Mouse (Mus musculus) stomach, embryonic 15.5 days (tissue): ENCODE measurements at regions not wholly inside any gene's neighbourhood (a gene's known extent, or its start where the extent isn't known, plus 50 kb on each side); places are given as distances from the start of the nearest gene placed in this dataset.

ENCODE experiments used
- ATAC-seq: fragments of 200-750 bp; cut with Nextera tagmentation; 2 replicates; pipeline ENCODE4 v1.8.0; 2017; ENCODE audit warnings: low read depth, moderate number of reproducible peaks, moderate TSS enrichment; ENCODE audit not compliant: insufficient read depth, low FRiP score
- H3K27ac ChIP-seq: fragments of 300-500 bp; sonication (generic); 2 replicates; pipeline ENCODE4 v1.5.1; 2015; ENCODE audit warnings: mild to moderate bottlenecking, inconsistent platforms
- H3K27me3 ChIP-seq: fragments of 300-500 bp; sonication (generic); replicated peaks from 2 replicates; pipeline ENCODE4 v1.6.1; 2015; ENCODE audit warnings: inconsistent platforms
- H3K36me3 ChIP-seq: fragments of 300-500 bp; sonication (generic); 2 replicates; pipeline ENCODE4 v1.6.1; 2015; ENCODE audit warnings: inconsistent platforms
- H3K4me1 ChIP-seq: fragments of 300-500 bp; sonication (generic); 2 replicates; pipeline ENCODE4 v1.6.1; 2015; ENCODE audit warnings: inconsistent platforms
- H3K4me2 ChIP-seq: fragments of 300-500 bp; sonication (generic); 2 replicates; pipeline ENCODE4 v1.6.1; 2015; ENCODE audit warnings: mild to moderate bottlenecking, inconsistent platforms
- H3K4me3 ChIP-seq: fragments of 300-500 bp; sonication (generic); replicated peaks from 2 replicates; pipeline ENCODE4 v1.5.1; 2015; ENCODE audit warnings: inconsistent platforms
- H3K9ac ChIP-seq: fragments of 300-500 bp; sonication (generic); 2 replicates; pipeline ENCODE4 v1.6.1; 2015; ENCODE audit warnings: inconsistent platforms
- H3K9me3 ChIP-seq: fragments of 300-500 bp; sonication (generic); 2 replicates; pipeline ENCODE4 v1.6.1; 2016; ENCODE audit warnings: inconsistent platforms
- WGBS: fragments of 180-500 bp; shearing (Covaris S2); methylation state at CpG from one replicate; pipeline ENCODE4 v1.1.7; 2015; 5-methylcytosine and 5-hydroxymethylcytosine counted together

DNA sequence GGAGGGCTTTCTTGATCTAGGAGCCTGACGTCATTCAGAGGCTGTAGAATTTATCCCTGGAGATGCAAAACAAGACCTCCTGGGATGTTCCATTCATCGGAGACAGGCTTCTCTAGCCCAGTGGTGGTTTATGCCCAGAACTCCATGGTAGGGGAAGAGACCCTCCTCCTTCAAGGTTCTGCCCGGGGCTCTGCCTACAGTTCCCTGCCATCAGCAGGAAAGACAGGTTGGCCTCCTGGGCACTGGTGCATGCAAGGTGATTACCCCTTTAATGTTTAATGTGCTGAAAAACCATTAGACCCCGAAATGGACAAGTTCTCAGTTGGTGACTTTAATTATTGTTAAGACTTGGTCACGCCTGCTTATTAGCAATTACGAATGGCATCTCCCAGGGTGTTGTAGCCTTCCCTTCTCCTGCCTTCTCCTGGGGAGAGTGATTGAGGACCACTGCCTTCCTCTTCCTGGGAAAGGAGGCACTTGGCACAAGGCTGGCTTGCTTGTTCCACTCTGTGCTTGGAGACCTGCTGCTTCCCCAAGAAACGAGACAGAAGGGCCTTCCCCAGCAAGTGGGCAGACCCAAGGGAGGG is 102.0 kb upstream of the 4931429L15Rik start:
- 62% methylated on average over 7 of the region's 7 CpGs for WGBS
- Histone ChIP-seq H3K27me3 (no peaks in the 10 kb centered on the region), H3K36me3 (no peaks in the 10 kb centered on the region), H3K9ac (no peak overlapping the region), H3K4me3 (no peak overlapping the region), H3K27ac (no peak overlapping the region), H3K4me2 (no peak overlapping the region), H3K9me3 (no peaks in the 10 kb centered on the region), H3K4me1 (no peaks in the 10 kb centered on the region)
- ATAC-seq = no peak

DNA sequence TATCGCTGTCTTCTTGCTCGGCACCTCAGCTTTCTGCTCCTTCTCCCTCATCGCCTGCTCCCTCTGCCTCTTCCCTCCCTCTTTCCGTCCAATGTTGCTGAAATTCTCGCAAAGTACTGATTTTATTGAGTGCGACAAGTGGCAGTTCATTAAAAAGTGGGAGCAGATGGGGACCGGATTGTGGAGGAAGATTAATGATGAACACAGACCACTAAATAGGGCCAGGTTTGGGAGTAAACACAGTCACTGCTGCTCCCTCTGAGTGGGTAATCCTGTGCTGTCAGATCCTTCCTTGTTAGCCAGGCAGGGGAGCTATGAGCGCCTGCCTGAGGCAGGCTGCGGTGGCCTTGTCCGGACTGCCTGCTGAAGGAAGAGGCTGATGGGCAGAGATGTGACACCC is 91.9 kb upstream of the 4931429L15Rik start:
- Histone ChIP-seq H3K4me2 (no peak overlapping the region), H3K4me3 (no peak overlapping the region), H3K27me3 (no peaks in the 10 kb centered on the region), H3K36me3 (no peaks in the 10 kb centered on the region), H3K27ac (no peak overlapping the region), H3K9ac (no peak overlapping the region), H3K4me1 (no peaks in the 10 kb centered on the region), H3K9me3 (no peaks in the 10 kb centered on the region)
- WGBS = 76% methylated on average over 10 of the region's 10 CpGs
- no peak for ATAC-seq

DNA sequence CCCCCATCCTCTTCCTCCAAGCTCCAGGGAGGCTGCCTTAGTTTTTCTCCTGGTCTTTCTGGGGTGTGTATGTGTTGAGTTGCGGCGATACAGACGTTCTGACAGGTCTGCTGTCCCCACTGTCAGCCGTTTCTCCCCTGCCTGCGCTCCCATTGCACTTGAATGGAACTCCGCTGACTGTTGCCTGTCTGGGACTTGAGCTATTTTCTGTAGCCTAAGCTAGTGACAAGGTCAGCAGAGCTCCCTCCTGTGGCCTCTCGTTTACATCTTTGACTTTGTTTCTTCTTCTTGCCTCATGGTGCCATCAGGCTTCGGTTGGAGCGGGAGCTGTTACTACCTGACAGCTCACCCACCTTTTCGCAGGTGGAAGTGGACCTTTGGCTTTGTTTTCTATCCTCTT is 89.0 kb upstream of the 4931429L15Rik start:
- Histone ChIP-seq H3K4me1 (no peaks in the 10 kb centered on the region), H3K9me3 (no peaks in the 10 kb centered on the region), H3K4me3 (no peak overlapping the region), H3K27ac (no peak overlapping the region), H3K9ac (no peak overlapping the region), H3K36me3 (no peaks in the 10 kb centered on the region), H3K27me3 (no peaks in the 10 kb centered on the region), H3K4me2 (no peak overlapping the region)
- no peak for ATAC-seq
- 80% methylated on average over 10 of the region's 10 CpGs for WGBS

DNA sequence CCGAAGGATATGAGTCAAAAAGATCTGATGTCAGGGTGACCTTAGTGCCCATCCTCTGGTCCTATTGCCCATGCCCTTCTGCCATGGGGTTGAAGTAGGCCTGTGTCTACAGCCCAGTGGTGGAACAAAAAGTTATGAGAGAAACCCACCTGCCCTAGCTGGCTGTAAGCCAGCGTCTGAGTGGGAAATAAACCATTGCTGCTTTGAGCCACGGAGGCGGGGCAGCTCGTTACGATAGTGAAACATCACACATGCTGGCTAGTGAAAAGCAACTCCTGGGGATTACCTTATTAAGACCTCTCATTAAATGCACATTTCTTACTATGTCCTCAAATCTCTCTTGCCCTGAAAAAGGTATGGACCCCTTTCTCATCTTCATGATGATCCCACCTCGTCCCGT is 86.8 kb upstream of the 4931429L15Rik start:
- no peak for ATAC-seq
- WGBS = 71% methylated on average over 8 of the region's 8 CpGs
- H3K36me3 ChIP-seq = no peaks in the 10 kb centered on the region
- H3K9ac ChIP-seq = no peak overlapping the region
- H3K27ac ChIP-seq = no peak overlapping the region
- no peak overlapping the region for H3K4me3 ChIP-seq
- no peaks in the 10 kb centered on the region for H3K4me1 ChIP-seq
- H3K27me3 ChIP-seq = no peaks in the 10 kb centered on the region
- no peaks in the 10 kb centered on the region for H3K9me3 ChIP-seq
- H3K4me2 ChIP-seq = no peak overlapping the region

DNA sequence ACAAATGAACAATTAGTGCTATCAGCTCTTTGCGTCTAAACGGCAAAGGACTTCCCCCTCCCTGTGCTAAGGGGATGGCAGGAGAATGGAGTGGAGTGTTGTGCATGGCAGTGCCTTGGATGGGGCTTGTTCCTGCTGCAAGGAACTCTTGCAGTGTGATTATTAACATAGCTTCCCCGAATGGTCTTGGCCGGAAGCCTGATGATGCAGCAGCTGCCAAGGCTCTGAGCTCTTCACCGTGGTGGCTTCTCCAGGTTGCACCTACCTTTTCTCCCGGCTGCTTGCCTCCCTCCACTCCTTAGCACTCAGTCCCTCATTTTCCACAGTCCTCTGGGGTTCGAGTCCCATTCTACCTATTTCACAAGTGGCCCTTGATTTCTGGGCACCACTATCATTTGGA is 76.8 kb upstream of the 4931429L15Rik start:
- Histone ChIP-seq H3K4me2 (no peak overlapping the region), H3K4me1 (no peaks in the 10 kb centered on the region), H3K9me3 (no peaks in the 10 kb centered on the region), H3K9ac (no peak overlapping the region), H3K36me3 (no peaks in the 10 kb centered on the region), H3K4me3 (no peak overlapping the region), H3K27me3 (peaks cover 7% of the 10 kb centered on the region; the same call in 1 of the 2 replicates), H3K27ac (no peak overlapping the region)
- WGBS = 73% methylated on average over 7 of the region's 7 CpGs
- ATAC-seq = no peak

DNA sequence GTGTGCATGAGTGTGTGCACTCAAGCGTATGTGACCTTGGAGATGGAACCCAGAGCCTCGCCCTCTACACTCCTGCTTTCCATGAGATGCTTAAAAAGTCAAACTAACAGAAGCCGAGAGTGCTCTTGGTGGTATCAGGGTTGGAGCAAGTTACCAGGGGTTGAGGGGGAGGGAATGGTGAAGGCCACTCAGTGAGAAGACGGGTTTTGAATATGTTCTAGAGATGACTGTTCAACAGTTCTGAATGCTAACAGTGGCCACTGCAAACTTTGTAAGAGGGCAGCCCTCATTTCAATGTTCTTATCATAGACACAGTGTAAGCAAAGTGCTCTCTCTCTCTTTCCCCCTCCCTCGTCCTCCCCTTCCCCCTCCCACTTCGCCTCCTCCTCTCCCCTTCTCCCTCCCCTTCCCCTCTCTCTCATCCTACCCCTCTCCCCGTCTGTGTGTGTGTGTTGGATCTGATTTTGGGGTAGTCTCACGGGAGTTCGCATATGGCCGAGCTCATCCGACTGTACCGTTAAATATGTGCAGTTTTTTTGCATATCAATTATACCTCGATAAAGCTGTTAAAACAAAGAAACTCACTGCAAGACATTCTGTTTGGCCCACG is 75.5 kb upstream of the 4931429L15Rik start:
- Histone ChIP-seq H3K4me3 (no peak overlapping the region), H3K9me3 (no peaks in the 10 kb centered on the region), H3K27ac (no peak overlapping the region), H3K27me3 (peaks cover 7% of the 10 kb centered on the region; the same call in 1 of the 2 replicates), H3K9ac (no peak overlapping the region), H3K4me2 (no peak overlapping the region), H3K36me3 (no peaks in the 10 kb centered on the region), H3K4me1 (no peaks in the 10 kb centered on the region)
- 48% methylated on average over 14 of the region's 14 CpGs for WGBS
- ATAC-seq = no peak

DNA sequence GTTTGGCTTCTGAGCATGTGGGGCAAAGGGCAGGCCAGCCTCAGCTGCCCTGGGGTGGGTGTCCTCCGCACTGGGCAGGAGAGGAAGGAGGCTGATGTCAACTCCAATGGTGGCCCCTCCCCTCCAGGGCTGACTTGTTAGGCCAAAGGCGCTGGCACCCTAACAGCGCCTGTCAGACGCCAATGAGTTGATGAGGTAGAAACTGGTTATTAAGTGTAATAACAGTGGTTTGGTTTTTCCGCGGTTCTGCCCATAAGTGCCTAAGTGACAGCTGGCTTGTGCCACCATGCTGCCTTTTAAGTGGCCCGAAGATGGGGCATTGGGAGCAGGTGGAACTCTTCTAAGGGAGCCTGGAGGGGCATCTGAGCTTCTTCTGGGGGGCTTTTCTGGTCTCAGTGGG is 74.5 kb upstream of the 4931429L15Rik start:
- peaks cover 7% of the 10 kb centered on the region; the same call in 1 of the 2 replicates for H3K27me3 ChIP-seq
- 0 out of 2 replicates have a peak, but pooled peaks cover 4% of the 10 kb centered on the region for H3K4me1 ChIP-seq
- ATAC-seq = no peak
- H3K36me3 ChIP-seq = no peaks in the 10 kb centered on the region
- no peak overlapping the region for H3K27ac ChIP-seq
- H3K4me3 ChIP-seq = no peak overlapping the region
- H3K4me2 ChIP-seq = no peak overlapping the region
- H3K9me3 ChIP-seq = no peaks in the 10 kb centered on the region
- no peak overlapping the region for H3K9ac ChIP-seq
- WGBS = 76% methylated on average over 7 of the region's 7 CpGs

DNA sequence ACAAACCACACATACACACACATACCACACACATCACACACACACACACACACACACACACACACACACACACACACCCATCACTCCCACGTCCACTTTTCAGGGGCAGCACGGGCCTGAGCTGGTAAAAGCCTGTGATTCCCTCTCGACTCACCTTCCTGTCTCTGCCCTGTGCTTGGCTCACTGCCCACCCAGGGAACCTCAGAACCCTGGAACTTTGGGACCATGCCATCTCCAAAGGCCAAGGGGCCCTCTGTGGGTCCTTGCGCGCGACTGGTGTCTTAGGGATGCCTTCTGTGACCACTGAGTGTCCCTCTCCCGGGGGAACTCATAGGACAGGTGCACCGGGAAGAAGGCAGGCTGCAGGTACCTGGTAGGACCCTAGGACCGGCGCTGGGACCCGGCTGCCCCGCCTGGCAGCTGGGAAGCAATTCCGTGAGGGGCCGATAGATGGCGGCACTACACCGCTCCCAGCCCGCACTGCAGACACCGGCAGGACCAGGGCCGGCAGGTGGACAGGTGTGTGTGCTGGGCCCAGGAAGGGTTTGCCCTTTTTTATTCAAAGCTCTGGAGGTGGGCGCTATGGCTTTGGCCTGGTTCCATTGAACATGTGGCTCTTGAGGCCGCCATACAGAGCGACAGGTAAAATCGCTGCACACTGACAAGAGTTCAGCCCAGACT is 73.0 kb upstream of the 4931429L15Rik start:
- H3K36me3 ChIP-seq = no peaks in the 10 kb centered on the region
- H3K27me3 ChIP-seq = peaks cover 7% of the 10 kb centered on the region; the same call in 1 of the 2 replicates
- 6% methylated on average over 23 of the region's 23 CpGs for WGBS
- no peak overlapping the region for H3K4me3 ChIP-seq
- ATAC-seq = no peak
- H3K27ac ChIP-seq = no peak overlapping the region
- no peak overlapping the region for H3K9ac ChIP-seq
- 0 out of 2 replicates have a peak, but pooled peaks cover 9% of the 10 kb centered on the region for H3K4me1 ChIP-seq
- H3K4me2 ChIP-seq = no peak overlapping the region
- H3K9me3 ChIP-seq = no peaks in the 10 kb centered on the region

DNA sequence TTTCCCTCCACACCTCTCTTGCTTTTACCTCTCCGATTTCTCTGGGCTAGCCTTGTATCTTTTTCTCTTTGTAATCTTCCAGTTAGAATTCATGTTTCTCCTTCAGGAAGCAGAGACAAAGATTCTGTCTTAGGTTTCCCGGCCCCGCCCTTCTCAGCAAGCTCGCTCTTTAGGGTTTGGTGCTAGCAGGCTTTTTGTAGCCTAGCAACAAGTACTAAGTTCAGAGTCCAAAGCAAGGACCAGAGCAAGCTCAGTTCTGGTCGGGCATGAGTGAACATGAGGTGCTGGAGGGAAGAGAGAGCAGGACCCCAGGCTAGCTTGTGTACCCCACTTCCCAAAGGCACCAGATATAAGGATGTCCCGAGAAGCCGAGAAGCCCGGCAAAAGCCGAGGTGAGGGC is 70.0 kb upstream of the 4931429L15Rik start:
- H3K9me3 ChIP-seq = no peaks in the 10 kb centered on the region
- peaks cover 7% of the 10 kb centered on the region; the same call in 1 of the 2 replicates for H3K27me3 ChIP-seq
- peak overlapping the region; percentile 32 for H3K4me3 ChIP-seq
- 5% methylated on average over 9 of the region's 9 CpGs for WGBS
- no peak overlapping the region for H3K27ac ChIP-seq
- no peak overlapping the region for H3K9ac ChIP-seq
- H3K4me2 ChIP-seq = peak overlapping the region; percentile 50
- H3K36me3 ChIP-seq = no peaks in the 10 kb centered on the region
- no peak for ATAC-seq
- 0 out of 2 replicates have a peak, but pooled peaks cover 9% of the 10 kb centered on the region for H3K4me1 ChIP-seq

DNA sequence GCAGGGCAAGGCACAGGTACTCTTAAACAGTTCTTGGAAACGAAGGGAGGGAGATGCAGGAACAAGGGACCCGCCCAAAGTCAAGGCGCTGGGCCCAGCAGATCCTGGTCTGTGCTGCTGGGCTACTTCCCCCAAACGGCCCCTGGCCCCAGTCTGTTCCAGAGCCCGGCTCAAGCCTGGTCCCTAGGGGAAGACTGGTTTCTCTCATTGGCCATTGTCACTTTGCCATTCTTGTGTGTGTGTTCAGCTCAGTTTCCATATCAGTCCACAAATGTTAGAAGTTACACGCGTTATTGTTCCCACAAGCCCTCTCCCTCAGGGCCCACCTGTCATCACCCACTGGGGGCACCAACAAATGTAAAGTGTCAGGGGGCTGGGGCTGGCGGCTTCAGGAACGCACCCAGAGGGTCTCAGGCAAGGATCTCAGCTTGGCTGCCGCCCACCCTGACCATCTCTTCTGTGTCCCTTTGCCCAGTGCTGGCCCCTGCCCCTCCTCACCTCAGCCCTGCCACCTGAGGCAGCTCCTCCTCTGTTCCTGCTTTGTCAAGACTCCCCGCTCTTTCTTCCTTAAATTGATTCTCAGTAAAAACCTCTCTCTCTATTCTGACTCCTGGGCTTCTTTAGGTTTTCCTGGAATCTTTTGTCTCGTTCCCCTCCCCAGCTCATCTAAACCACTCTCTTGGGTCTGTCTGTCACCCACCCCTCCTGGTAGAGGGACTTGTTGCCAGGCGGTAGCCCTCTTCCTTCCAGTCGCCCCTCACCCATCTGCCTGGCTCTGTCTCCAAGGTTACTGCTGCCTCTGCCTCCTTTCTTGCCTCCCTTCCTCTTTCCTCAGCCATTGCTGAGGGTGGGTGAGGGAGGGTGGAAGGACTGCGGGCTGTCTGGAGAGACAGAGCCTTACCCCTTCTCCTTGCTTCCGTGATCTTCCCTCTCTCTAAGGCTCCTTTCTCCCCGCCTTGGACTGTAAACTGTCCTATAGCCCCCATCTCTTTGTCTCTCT is 69.2 kb upstream of the 4931429L15Rik start:
- Histone ChIP-seq H3K4me2 (peak overlapping the region; percentile 50), H3K4me1 (0 out of 2 replicates have a peak, but pooled peaks cover 9% of the 10 kb centered on the region), H3K36me3 (no peaks in the 10 kb centered on the region), H3K27me3 (peaks cover 3% of the 10 kb centered on the region; the same call in 1 of the 2 replicates), H3K9me3 (no peaks in the 10 kb centered on the region), H3K9ac (no peak overlapping the region), H3K27ac (no peak overlapping the region), H3K4me3 (peak overlapping the region; percentile 32)
- 35% methylated on average over 17 of the region's 17 CpGs for WGBS
- ATAC-seq = no peak; the same call in none of the 2 replicates

DNA sequence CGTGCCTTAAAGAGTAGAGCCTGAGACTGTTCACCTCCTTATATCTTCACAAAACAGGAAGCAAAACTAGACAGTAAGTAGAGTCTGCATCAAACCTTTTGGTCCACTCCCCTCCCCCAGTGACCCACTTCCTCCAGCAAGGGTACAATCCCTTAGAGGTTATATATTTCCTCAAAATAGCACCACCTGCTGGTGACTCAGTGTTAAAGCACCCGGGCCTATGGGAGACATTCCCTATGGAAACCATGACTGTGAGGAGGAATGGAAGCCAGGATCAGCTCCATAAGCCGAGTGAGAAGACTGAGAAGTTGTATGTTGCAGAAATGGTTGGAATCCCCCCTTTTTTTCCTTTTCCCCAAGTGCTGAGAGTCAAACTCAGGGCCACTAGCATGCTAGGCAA is 66.5 kb upstream of the 4931429L15Rik start:
- no peak for ATAC-seq
- no peak overlapping the region for H3K4me3 ChIP-seq
- 88% methylated on average over 3 of the region's 3 CpGs for WGBS

More for the DNA sequence above, 66.5 kb upstream of the 4931429L15Rik start:
- H3K4me1 ChIP-seq = 0 out of 2 replicates have a peak, but pooled peaks cover 9% of the 10 kb centered on the region
- no peak overlapping the region for H3K9ac ChIP-seq
- no peaks in the 10 kb centered on the region for H3K36me3 ChIP-seq
- H3K27ac ChIP-seq = no peak overlapping the region
- no peaks in the 10 kb centered on the region for H3K27me3 ChIP-seq
- H3K4me2 ChIP-seq = no peak overlapping the region
- no peaks in the 10 kb centered on the region for H3K9me3 ChIP-seq
